Mouse (Mus musculus): ENCODE results near the gene Gm11985. TPM values are rescaled to one million over a fixed set of nuclear protein-coding genes. Genes with fewer than 3 reads are reported as not detected.

Gene Gm11985
- polyA plus RNA-seq (2012; rRNA removed) = not detected in 2 replicates

DNA sequence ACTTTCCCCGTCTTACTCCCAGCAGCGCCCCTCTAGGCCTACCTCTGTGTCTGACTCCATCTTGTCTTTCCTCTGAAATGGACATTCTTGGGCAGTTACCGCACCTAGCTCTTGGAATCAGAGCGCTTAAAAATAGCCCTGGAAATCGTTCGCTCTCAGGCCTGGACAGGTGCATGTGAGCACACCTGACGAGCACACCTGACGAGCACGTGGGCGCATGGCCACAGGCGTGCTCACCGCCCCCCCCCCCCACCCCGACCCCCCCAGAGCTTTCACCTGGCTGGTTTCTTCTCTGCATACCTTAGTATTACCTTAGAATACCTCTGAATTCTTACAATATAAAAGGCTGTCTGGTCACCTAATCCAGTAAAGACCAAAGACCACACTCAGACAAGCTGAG is at the start of gene Gm11985:
Gene Gm11985 (minus strand): TSS at position 101 of the 400 bp plus-strand sequence.
- no peak within 1 kb of the TSS for H3K27ac ChIP-seq (ENCODE audit: insufficient read depth, low read depth, low read length)
- no peak for TF ChIP-seq POLR2A (IDR thresholded peaks at IDR 0.05; ENCODE audit: low read depth, low read length)
- TF ChIP-seq CTCF (IDR thresholded peaks at IDR 0.05; ENCODE audit: extremely low read depth, insufficient read length, insufficient replicate concordance, low read depth, low read length) = no peak
- H3K27me3 ChIP-seq (ENCODE audit: control insufficient read depth, insufficient read depth, low read length) = no peaks in the 10 kb centered on the region
- no peaks in the 10 kb centered on the region for H3K36me3 ChIP-seq (ENCODE audit: control insufficient read depth, insufficient read depth, low read length)
- WGBS = 83% methylated on average over 13 of the region's 13 CpGs
- H3K4me3 ChIP-seq (ENCODE audit: low read depth, low read length) = no peak within 1 kb of the TSS
- no peaks in the 10 kb centered on the region for H3K4me1 ChIP-seq (ENCODE audit: control insufficient read depth, insufficient read depth, insufficient read length, low read length)

DNA sequence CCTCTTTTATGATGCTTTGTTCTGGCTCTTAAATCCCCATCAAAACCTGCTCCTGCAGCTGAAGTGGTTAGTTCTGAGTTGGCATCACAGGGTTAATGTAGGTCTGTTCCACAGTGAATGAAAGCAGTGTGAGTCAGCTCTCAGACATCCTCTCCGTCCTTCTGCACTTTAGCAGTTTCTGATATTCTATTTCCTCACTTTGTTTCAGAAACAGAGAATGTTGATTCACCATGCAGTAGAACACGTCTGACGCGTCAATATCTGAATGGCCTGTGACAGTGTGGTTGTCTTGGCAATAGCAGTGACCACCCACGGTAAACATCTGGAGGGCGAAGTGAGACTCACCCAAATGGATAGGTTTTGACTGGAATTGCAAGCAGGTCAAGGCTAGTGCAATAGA is 49.3 kb upstream of the Gm11985 start:
- Histone ChIP-seq H3K27ac (ENCODE audit: insufficient read depth, low read depth, low read length) (no peak overlapping the region), H3K27me3 (ENCODE audit: control insufficient read depth, insufficient read depth, low read length) (no peaks in the 10 kb centered on the region), H3K4me3 (ENCODE audit: low read depth, low read length) (no peak overlapping the region), H3K36me3 (ENCODE audit: control insufficient read depth, insufficient read depth, low read length) (no peaks in the 10 kb centered on the region), H3K4me1 (ENCODE audit: control insufficient read depth, insufficient read depth, insufficient read length, low read length) (no peaks in the 10 kb centered on the region)
- 39% methylated on average over 6 of the region's 6 CpGs for WGBS
- TF ChIP-seq POLR2A (IDR thresholded peaks at IDR 0.05; ENCODE audit: low read depth, low read length) (no peak), CTCF (IDR thresholded peaks at IDR 0.05; ENCODE audit: extremely low read depth, insufficient read length, insufficient replicate concordance, low read depth, low read length) (no peak)

DNA sequence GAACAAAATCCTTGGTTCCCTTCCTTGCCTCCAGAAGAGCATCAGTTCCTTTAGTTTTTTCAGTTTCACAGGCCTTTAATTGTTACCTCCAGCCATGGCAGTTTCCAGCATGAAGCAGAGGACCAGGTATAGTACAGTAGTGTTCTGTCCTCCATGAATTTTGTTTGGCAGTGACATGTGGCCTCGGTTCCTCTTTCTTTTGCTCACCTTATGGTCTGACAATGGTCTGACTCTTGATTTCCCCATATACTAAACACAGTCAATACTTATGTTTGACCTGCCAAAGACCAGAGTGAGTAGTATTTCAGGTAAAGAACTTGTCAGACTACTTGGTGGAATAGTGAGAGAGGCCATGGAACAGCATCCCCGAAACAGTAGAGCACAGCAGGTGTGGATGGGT is 48.4 kb upstream of the Gm11985 start:
- H3K27ac ChIP-seq (ENCODE audit: insufficient read depth, low read depth, low read length) = no peak overlapping the region
- no peaks in the 10 kb centered on the region for H3K27me3 ChIP-seq (ENCODE audit: control insufficient read depth, insufficient read depth, low read length)
- no peaks in the 10 kb centered on the region for H3K36me3 ChIP-seq (ENCODE audit: control insufficient read depth, insufficient read depth, low read length)
- WGBS = 83% methylated on average over 2 of the region's 2 CpGs
- no peak overlapping the region for H3K4me3 ChIP-seq (ENCODE audit: low read depth, low read length)
- H3K4me1 ChIP-seq (ENCODE audit: control insufficient read depth, insufficient read depth, insufficient read length, low read length) = no peaks in the 10 kb centered on the region
- TF ChIP-seq POLR2A (IDR thresholded peaks at IDR 0.05; ENCODE audit: low read depth, low read length) = no peak
- no peak for TF ChIP-seq CTCF (IDR thresholded peaks at IDR 0.05; ENCODE audit: extremely low read depth, insufficient read length, insufficient replicate concordance, low read depth, low read length)

GRCm38 (mm10) chr11:7234981-7235609 is 46.7 kb upstream of the Gm11985 start:
- Histone ChIP-seq H3K36me3 (ENCODE audit: control insufficient read depth, insufficient read depth, low read length) (no peaks in the 10 kb centered on the region), H3K27me3 (ENCODE audit: control insufficient read depth, insufficient read depth, low read length) (no peaks in the 10 kb centered on the region), H3K4me1 (ENCODE audit: control insufficient read depth, insufficient read depth, insufficient read length, low read length) (no peaks in the 10 kb centered on the region), H3K4me3 (ENCODE audit: low read depth, low read length) (no peak overlapping the region), H3K27ac (ENCODE audit: insufficient read depth, low read depth, low read length) (no peak overlapping the region)
- TF ChIP-seq POLR2A (IDR thresholded peaks at IDR 0.05; ENCODE audit: low read depth, low read length) (no peak), CTCF (IDR thresholded peaks at IDR 0.05; ENCODE audit: extremely low read depth, insufficient read length, insufficient replicate concordance, low read depth, low read length) (no peak)
- WGBS = 74% methylated on average over 3 of the region's 3 CpGs

DNA sequence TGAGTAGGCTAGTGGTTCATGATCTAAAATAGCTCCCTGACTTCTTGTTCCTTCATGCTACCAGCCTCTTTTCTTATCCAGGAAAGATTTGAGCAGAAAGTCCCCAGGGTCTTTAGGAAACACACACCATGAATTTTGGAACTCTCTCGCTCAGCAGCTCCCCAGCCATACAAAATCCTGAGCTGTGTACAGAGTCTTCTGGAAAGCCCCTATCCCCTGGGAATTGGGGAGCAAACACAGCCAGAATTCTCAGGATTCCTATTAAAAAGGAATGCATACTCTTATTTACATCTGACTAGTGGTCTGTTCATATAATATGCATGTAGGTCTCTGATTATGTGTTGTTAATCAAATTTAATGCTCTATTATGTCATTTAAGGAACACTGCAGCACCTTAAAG is 46.1 kb upstream of the Gm11985 start:
- no peaks in the 10 kb centered on the region for H3K4me1 ChIP-seq (ENCODE audit: control insufficient read depth, insufficient read depth, insufficient read length, low read length)
- WGBS = 81% methylated on average over 1 of the region's 1 CpGs
- H3K27me3 ChIP-seq (ENCODE audit: control insufficient read depth, insufficient read depth, low read length) = no peaks in the 10 kb centered on the region
- no peaks in the 10 kb centered on the region for H3K36me3 ChIP-seq (ENCODE audit: control insufficient read depth, insufficient read depth, low read length)
- H3K27ac ChIP-seq (ENCODE audit: insufficient read depth, low read depth, low read length) = no peak overlapping the region
- H3K4me3 ChIP-seq (ENCODE audit: low read depth, low read length) = no peak overlapping the region
- TF ChIP-seq POLR2A (IDR thresholded peaks at IDR 0.05; ENCODE audit: low read depth, low read length) = no peak
- TF ChIP-seq CTCF (IDR thresholded peaks at IDR 0.05; ENCODE audit: extremely low read depth, insufficient read length, insufficient replicate concordance, low read depth, low read length) = no peak

GRCm38 (mm10) chr11:7233333-7233732 is 45.0 kb upstream of the Gm11985 start:
- H3K27me3 ChIP-seq (ENCODE audit: control insufficient read depth, insufficient read depth, low read length) = no peaks in the 10 kb centered on the region
- no peak for TF ChIP-seq CTCF (IDR thresholded peaks at IDR 0.05; ENCODE audit: extremely low read depth, insufficient read length, insufficient replicate concordance, low read depth, low read length)
- TF ChIP-seq POLR2A (IDR thresholded peaks at IDR 0.05; ENCODE audit: low read depth, low read length) = no peak
- no peaks in the 10 kb centered on the region for H3K4me1 ChIP-seq (ENCODE audit: control insufficient read depth, insufficient read depth, insufficient read length, low read length)
- 76% methylated on average over 2 of the region's 2 CpGs for WGBS
- H3K36me3 ChIP-seq (ENCODE audit: control insufficient read depth, insufficient read depth, low read length) = no peaks in the 10 kb centered on the region
- H3K4me3 ChIP-seq (ENCODE audit: low read depth, low read length) = no peak overlapping the region
- H3K27ac ChIP-seq (ENCODE audit: insufficient read depth, low read depth, low read length) = no peak overlapping the region

- H3K36me3 ChIP-seq (ENCODE audit: control insufficient read depth, insufficient read depth, low read length) = no peaks in the 10 kb centered on the region
- WGBS = 90% methylated on average over 4 of the region's 4 CpGs
- H3K27ac ChIP-seq (ENCODE audit: insufficient read depth, low read depth, low read length) = no peak overlapping the region
- no peak for TF ChIP-seq POLR2A (IDR thresholded peaks at IDR 0.05; ENCODE audit: low read depth, low read length)
- no peak for TF ChIP-seq CTCF (IDR thresholded peaks at IDR 0.05; ENCODE audit: extremely low read depth, insufficient read length, insufficient replicate concordance, low read depth, low read length)
- no peak overlapping the region for H3K4me3 ChIP-seq (ENCODE audit: low read depth, low read length)
- H3K4me1 ChIP-seq (ENCODE audit: control insufficient read depth, insufficient read depth, insufficient read length, low read length) = no peaks in the 10 kb centered on the region
- H3K27me3 ChIP-seq (ENCODE audit: control insufficient read depth, insufficient read depth, low read length) = no peaks in the 10 kb centered on the region
Measured at GRCm38 (mm10) chr11:7231958-7232357, 43.6 kb upstream of the Gm11985 start.

All from small intestine, adult 2 months (tissue).